Mouse (Mus musculus) CH12.LX (cell line): Measurements from ENCODE around the gene Pkdrej. TPM values are rescaled to one million over a fixed set of nuclear protein-coding genes. Genes with fewer than 3 reads are reported as not detected.
A peak's percentile ranks its signal among the peaks of the same experiment; 100 is the strongest.

ENCODE experiments used
- DNase-seq: peaks from one replicate; pipeline ENCODE4 v3.0.0-alpha.2; 2013; ENCODE audit errors: extremely low read depth
- H3K27ac ChIP-seq: 2 replicates; pipeline ENCODE4 v1.5.1; 2012; ENCODE audit warnings: low read depth, mild to moderate bottlenecking, control low read depth, moderate library complexity; ENCODE audit not compliant: insufficient read depth
- H3K27me3 ChIP-seq: replicated peaks from 2 replicates; pipeline ENCODE3; 2012; ENCODE audit warnings: inconsistent platforms
- H3K36me3 ChIP-seq, 2 experiments: replicated peaks in 1 of 2; 2 replicates each; pipeline versions ENCODE3 to v1.6.1; 2012; ENCODE audit warnings: inconsistent platforms in 1 of 2, low read length in 1 of 2, mild to moderate bottlenecking in 1 of 2, mixed read lengths in 1 of 2, moderate library complexity in 1 of 2; ENCODE audit not compliant: control insufficient read depth in 1 of 2, insufficient read depth in 1 of 2
- H3K4me1 ChIP-seq, 2 experiments: 2 replicates each; pipeline ENCODE4 v1.6.1; 2012; ENCODE audit warnings: inconsistent platforms in 1 of 2, moderate library complexity in 1 of 2; ENCODE audit not compliant: insufficient read depth in 2 of 2, control insufficient read depth in 1 of 2
- H3K4me2 ChIP-seq: 2 replicates; pipeline ENCODE4 v1.6.1; 2012; ENCODE audit warnings: low read depth, mild to moderate bottlenecking, control low read depth; ENCODE audit not compliant: poor library complexity, insufficient read depth, severe bottlenecking
- H3K4me3 ChIP-seq, 3 experiments: fragments of 150-350 bp in 1 of 3; sonication (generic) in 1 of 3; replicated peaks in 1 of 3; 2 replicates each; pipeline versions ENCODE3 to v1.5.1; 2011 to 2012; ENCODE audit warnings: low read depth in 2 of 3, low read length in 2 of 3, mild to moderate bottlenecking in 2 of 3, moderate library complexity in 2 of 3, control low read depth in 1 of 3, improper control_type of control experiment in 1 of 3, inconsistent platforms in 1 of 3, mixed read lengths in 1 of 3; ENCODE audit not compliant: poor library complexity in 1 of 3
- H3K79me2 ChIP-seq: replicated peaks from 2 replicates; pipeline ENCODE4 v1.6.1; 2012; ENCODE audit warnings: mild to moderate bottlenecking, moderate library complexity; ENCODE audit not compliant: control insufficient read depth, poor library complexity, insufficient read depth, severe bottlenecking; ENCODE audit errors: extremely low read depth
- H3K9ac ChIP-seq: 2 replicates; pipeline ENCODE4 v1.6.1; 2012; ENCODE audit warnings: low read depth, mild to moderate bottlenecking, control low read depth, moderate library complexity; ENCODE audit not compliant: insufficient read depth
- H3K9me3 ChIP-seq: replicated peaks from 2 replicates; pipeline ENCODE3; 2012; ENCODE audit warnings: low read length, inconsistent platforms, mixed read lengths
- BHLHE40 ChIP-seq: IDR thresholded peaks from 2 replicates; pipeline ENCODE4 v1.6.1; 2011; ENCODE audit warnings: mild to moderate bottlenecking, low read depth, low read length, improper control_type of control experiment
- CHD2 ChIP-seq: IDR thresholded peaks from 2 replicates; pipeline ENCODE4 v1.6.1; 2011; ENCODE audit warnings: low read length, improper control_type of control experiment
- CTCF ChIP-seq, 2 experiments: IDR thresholded peaks in 1 of 2; conservative IDR thresholded peaks in 1 of 2; 2 replicates each; pipeline ENCODE4 v1.5.1; 2011 to 2012; ENCODE audit warnings: low read depth in 2 of 2, low read length in 2 of 2, improper control_type of control experiment in 1 of 2, inconsistent platforms in 1 of 2, mild to moderate bottlenecking in 1 of 2, moderate library complexity in 1 of 2
- E2F4 ChIP-seq: IDR thresholded peaks from 2 replicates; pipeline ENCODE4 v1.6.1; 2011; ENCODE audit warnings: low read depth, low read length, improper control_type of control experiment; ENCODE audit not compliant: insufficient replicate concordance
- ELF1 ChIP-seq: IDR thresholded peaks from 2 replicates; pipeline ENCODE4 v1.6.1; 2014; ENCODE audit warnings: low read depth, mild to moderate bottlenecking, inconsistent platforms, low read length, improper control_type of control experiment
- ETS1 ChIP-seq: conservative IDR thresholded peaks from 2 replicates; pipeline ENCODE4 v1.6.1; 2012; ENCODE audit warnings: low read depth, mild to moderate bottlenecking, inconsistent platforms, low read length, improper control_type of control experiment, moderate library complexity
- HCFC1 ChIP-seq: IDR thresholded peaks from 2 replicates; pipeline ENCODE4 v1.6.1; 2012; ENCODE audit warnings: low read depth, mild to moderate bottlenecking, inconsistent platforms, low read length, improper control_type of control experiment
- JUN ChIP-seq: IDR thresholded peaks from 2 replicates; pipeline ENCODE4 v1.6.1; 2011; ENCODE audit warnings: low read depth, mild to moderate bottlenecking, low read length, improper control_type of control experiment, moderate library complexity; ENCODE audit not compliant: insufficient read depth
- KAT2A ChIP-seq: IDR thresholded peaks from 2 replicates; pipeline ENCODE4 v1.6.1; 2012; ENCODE audit warnings: low read length, improper control_type of control experiment, inconsistent platforms; ENCODE audit not compliant: insufficient replicate concordance
- MAX ChIP-seq: IDR thresholded peaks from 2 replicates; pipeline ENCODE4 v1.6.1; 2011; ENCODE audit warnings: low read length, improper control_type of control experiment
- MAZ ChIP-seq: IDR thresholded peaks from 2 replicates; pipeline ENCODE4 v1.6.1; 2012; ENCODE audit warnings: low read depth, mild to moderate bottlenecking, inconsistent platforms, low read length, improper control_type of control experiment, moderate library complexity
- MEF2A ChIP-seq: IDR thresholded peaks from 2 replicates; pipeline ENCODE4 v1.6.1; 2014; ENCODE audit warnings: low read depth, mild to moderate bottlenecking, inconsistent platforms, low read length, improper control_type of control experiment, borderline replicate concordance
- NRF1 ChIP-seq: IDR thresholded peaks from 2 replicates; pipeline ENCODE4 v1.6.1; 2014; ENCODE audit warnings: low read depth, mild to moderate bottlenecking, inconsistent platforms, low read length, improper control_type of control experiment, moderate library complexity
- POLR2AphosphoS2 ChIP-seq: IDR thresholded peaks from 2 replicates; pipeline ENCODE4 v1.6.1; 2011; ENCODE audit warnings: low read depth, low read length, improper control_type of control experiment
- RAD21 ChIP-seq: IDR thresholded peaks from 2 replicates; pipeline ENCODE4 v1.6.1; 2011; ENCODE audit warnings: low read depth, mild to moderate bottlenecking, low read length, improper control_type of control experiment, moderate library complexity
- RCOR1 ChIP-seq: conservative IDR thresholded peaks from 2 replicates; pipeline ENCODE4 v1.6.1; 2012; ENCODE audit warnings: low read depth, mild to moderate bottlenecking, inconsistent platforms, low read length, improper control_type of control experiment
- SMC3 ChIP-seq: IDR thresholded peaks from 2 replicates; pipeline ENCODE4 v1.6.1; 2011; ENCODE audit warnings: low read depth, low read length, improper control_type of control experiment
- UBTF ChIP-seq: IDR thresholded peaks from 2 replicates; pipeline ENCODE4 v1.6.1; 2012; ENCODE audit warnings: low read depth, mild to moderate bottlenecking, inconsistent platforms, low read length, improper control_type of control experiment, moderate library complexity
- USF2 ChIP-seq: conservative IDR thresholded peaks from 2 replicates; pipeline ENCODE4 v1.6.1; 2011; ENCODE audit warnings: low read depth, low read length, improper control_type of control experiment
- ZC3H11A ChIP-seq: IDR thresholded peaks from 2 replicates; pipeline ENCODE4 v1.6.1; 2012; ENCODE audit warnings: low read depth, mild to moderate bottlenecking, inconsistent platforms, low read length, improper control_type of control experiment
- dilution Hi-C: fragments of 300-500 bp; cut with MboI; formaldehyde crosslinking; loops from 2 replicates; pipeline ENCODE4 v1.14.3; 2020; ENCODE audit warnings: low sequenced_read_pairs; ENCODE audit not compliant: extremely low pct_unique_long_range_greater_than_20kb, extremely low pct_ligation_motif_present
- in situ Hi-C: fragments of 300-500 bp; cut with MboI; formaldehyde crosslinking; loops from 3 replicates; pipeline ENCODE4 v1.14.3; 2019; ENCODE audit warnings: low sequenced_read_pairs, low pct_ligation_motif_present, low pct_unique_long_range_greater_than_20kb, mixed read lengths
- polyA plus RNA-seq: library from polyadenylated mRNA; unstranded; fragments of >175 nt; gene quantifications from 2 replicates; pipeline ENCODE4 v1.2.1, GENCODE M21; 2012; ENCODE audit warnings: low read depth; ENCODE audit not compliant: insufficient read length
- total RNA-seq, 2 experiments: library from RNA; depleted of rRNA; stranded (reverse); fragments of 300-350 nt in 1 of 2; fragments of >200 nt in 1 of 2; gene quantifications; 2 replicates each; pipeline ENCODE4 v1.2.3; 2012 to 2014

Pkdrej gene
- total and polyA plus RNA-seq, 3 experiments: not detected

DNA sequence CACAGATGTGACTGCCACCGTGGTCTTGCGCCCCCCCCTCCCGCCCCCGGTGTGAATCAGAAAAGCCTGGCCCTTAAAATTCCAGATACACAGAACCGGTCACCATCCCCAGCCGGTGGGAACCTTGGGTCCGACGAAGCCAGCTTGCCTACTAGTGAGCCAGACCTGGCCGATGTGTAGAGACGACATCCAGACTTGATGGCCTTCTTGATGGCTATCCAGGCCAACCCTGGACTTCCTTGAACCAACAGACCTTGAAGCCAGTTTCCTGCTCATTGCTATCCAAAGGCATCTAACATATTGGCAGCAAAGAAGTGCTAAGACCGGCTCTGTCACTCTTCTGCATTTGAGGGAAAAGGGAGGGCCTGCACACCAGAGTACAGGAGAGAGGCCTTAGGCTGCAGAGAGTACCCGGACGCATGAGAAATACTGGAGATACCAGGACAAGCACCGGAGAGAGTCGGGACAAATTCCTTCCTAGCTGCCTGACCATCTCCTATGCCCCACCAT lies 37.5 kb upstream of the Pkdrej start:
- Histone ChIP-seq H3K9ac (peak overlapping the region; percentile 76), H3K36me3 (peaks cover 22 to 45% of the 10 kb centered on the region in 2 experiments), H3K4me3 (peak overlapping the region; percentile 80 to 86 (median 84)), H3K27me3 (no peaks in the 10 kb centered on the region), H3K9me3 (no peaks in the 10 kb centered on the region), H3K27ac (no peak overlapping the region), H3K4me1 (peaks cover 3 to 33% of the 10 kb centered on the region in 2 experiments), H3K79me2 (peaks cover 30% of the 10 kb centered on the region), H3K4me2 (peak overlapping the region; percentile 48)
- TF ChIP-seq MAX: no peak
- TF ChIP-seq ETS1: no peak
- no peak for TF ChIP-seq POLR2AphosphoS2
- TF ChIP-seq HCFC1: no peak
- no peak for TF ChIP-seq MEF2A
- TF ChIP-seq CHD2: no peak
- no peak for TF ChIP-seq RCOR1
- TF ChIP-seq ELF1: no peak
- TF ChIP-seq UBTF: no peak
- no peak for TF ChIP-seq MAZ
- no peak for TF ChIP-seq KAT2A
- no peak for TF ChIP-seq USF2
- no peak for TF ChIP-seq ZC3H11A
- no peak for TF ChIP-seq RAD21
- no peak for TF ChIP-seq BHLHE40
- no peak for TF ChIP-seq NRF1
- TF ChIP-seq JUN: no peak
- DNase-seq: no peak
- dilution Hi-C loops (no loop called here), in situ Hi-C loops (no loop called here)

DNA sequence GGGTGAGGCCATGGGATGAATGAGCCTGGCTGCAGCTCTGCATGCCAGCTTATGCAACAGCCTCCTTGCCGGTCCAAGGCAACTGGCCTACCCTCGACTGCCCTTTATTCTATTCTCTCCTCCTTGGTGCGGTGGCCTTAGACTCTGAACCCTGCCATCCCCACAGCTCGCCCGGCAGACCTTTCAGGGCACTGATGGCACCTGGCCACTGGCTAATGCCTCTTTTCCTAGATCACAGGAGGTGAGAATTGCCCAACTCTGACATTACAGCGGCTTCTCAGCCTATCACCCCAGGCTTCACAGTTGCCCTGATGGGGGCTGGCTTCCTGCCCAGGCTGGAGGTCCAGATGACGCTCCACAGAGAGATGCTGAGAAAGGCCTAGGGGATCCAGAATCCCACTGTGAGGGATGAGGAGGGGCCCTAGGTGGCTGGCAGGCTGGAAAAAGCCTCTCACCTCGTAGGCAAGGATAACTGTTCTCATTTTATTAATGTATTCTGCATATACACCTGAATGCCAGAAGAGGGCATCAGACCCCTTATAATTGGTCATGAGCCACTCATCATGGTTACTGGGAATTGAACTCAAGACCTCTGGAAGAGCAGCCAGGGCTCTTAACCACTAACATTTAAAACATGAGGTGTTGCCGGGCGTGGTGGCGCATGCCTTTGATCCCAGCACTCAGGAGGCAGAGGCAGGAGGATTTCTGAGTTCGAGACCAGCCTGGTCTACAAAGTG lies 30.3 kb upstream of the Pkdrej start:
- in situ Hi-C loops (no loop called here), dilution Hi-C loops (no loop called here)
- Histone ChIP-seq H3K9me3 (no peaks in the 10 kb centered on the region), H3K79me2 (no peaks in the 10 kb centered on the region), H3K27ac (no peak overlapping the region), H3K4me1 (peaks cover 0 to 17% of the 10 kb centered on the region in 2 experiments; a peak in 3 of 4 replicates), H3K9ac (no peak overlapping the region), H3K27me3 (no peaks in the 10 kb centered on the region), H3K36me3 (peaks cover 2 to 38% of the 10 kb centered on the region in 2 experiments), H3K4me3 (no peak overlapping the region), H3K4me2 (no peak overlapping the region)
- TF ChIP-seq E2F4 (no peak), RAD21 (peak; percentile 48), CTCF (conservative IDR thresholded peaks at IDR 0.05 in 1 of 2, IDR thresholded peaks at IDR 0.05 in 1 of 2; ENCODE audit: low read depth in 2 of 2, low read length in 2 of 2) (peak; percentile 30 to 55; a peak in 3 of 4 replicates), RCOR1 (no peak), SMC3 (peak; percentile 23; the same call in 1 of the 2 replicates)
- DNase-seq: no peak
